Mouse (Mus musculus): ENCODE measurements at regions not wholly inside any gene's neighbourhood (a gene's known extent, or its start where the extent isn't known, plus 50 kb on each side); places are given as distances from the start of the nearest gene placed in this dataset.
A peak's percentile ranks its signal among the peaks of the same experiment; 100 is the strongest.
"Not testable (repeated sequence)": the region's sequence is repeated elsewhere in the genome, so short reads cannot be mapped to it uniquely, and the experiment has no call there.

GRCm38 (mm10) chr7:60293556-60293955 lies 153.5 kb upstream of the Snrpn start:
- no peak for DNase-seq (ENCODE audit: low spot score)

- DNase-seq (ENCODE audit: low spot score): peak; percentile 52
Observed at GRCm38 (mm10) chr7:60244187-60244866, 104.3 kb upstream of the Snrpn start.

GRCm38 (mm10) chr7:60243746-60244145 lies 103.7 kb upstream of the Snrpn start:
- peak; percentile 4 for DNase-seq (ENCODE audit: low spot score)

GRCm38 (mm10) chr7:60238595-60239195 lies 98.7 kb upstream of the Snrpn start:
- DNase-seq (ENCODE audit: low spot score): not testable (repeated sequence)

GRCm38 (mm10) chr7:60216358-60217273 lies 76.6 kb upstream of the Snrpn start:
- not testable (repeated sequence) for DNase-seq (ENCODE audit: low spot score)
